Mouse (Mus musculus): ENCODE measurements at regions not wholly inside any gene's neighbourhood (a gene's known extent, or its start where the extent isn't known, plus 50 kb on each side); places are given as distances from the start of the nearest gene placed in this dataset.

- no peak for DNase-seq (ENCODE audit: inconsistent ontology term)
Measured at GRCm38 (mm10) chr10:30132243-30132642, 68.1 kb downstream of the Cenpw start.

- no peak for DNase-seq (ENCODE audit: inconsistent ontology term)
Measured at GRCm38 (mm10) chr10:30110341-30110740, 90.0 kb downstream of the Cenpw start.

GRCm38 (mm10) chr10:30102443-30102842 lies 97.9 kb downstream of the Cenpw start:
- no peak for DNase-seq (ENCODE audit: inconsistent ontology term)

GRCm38 (mm10) chr10:30094603-30095002 lies 105.8 kb downstream of the Cenpw start:
- no peak for DNase-seq (ENCODE audit: inconsistent ontology term)

- DNase-seq (ENCODE audit: inconsistent ontology term): no peak
Measured at GRCm38 (mm10) chr10:30091549-30091948, 108.8 kb downstream of the Cenpw start.

GRCm38 (mm10) chr10:30089406-30089805 lies 111.0 kb downstream of the Cenpw start:
- peak; percentile 56 for DNase-seq (ENCODE audit: inconsistent ontology term)

GRCm38 (mm10) chr10:30085059-30085458 lies 115.3 kb downstream of the Cenpw start:
- no peak for DNase-seq (ENCODE audit: inconsistent ontology term)

GRCm38 (mm10) chr10:30066692-30067091 lies 133.7 kb downstream of the Cenpw start:
- DNase-seq (ENCODE audit: inconsistent ontology term): no peak

- no peak for DNase-seq (ENCODE audit: inconsistent ontology term)
Measured at GRCm38 (mm10) chr10:30030621-30031020, 169.7 kb downstream of the Cenpw start.

- no peak for DNase-seq (ENCODE audit: inconsistent ontology term)
Measured at GRCm38 (mm10) chr10:30002950-30003636, 197.3 kb downstream of the Cenpw start.

GRCm38 (mm10) chr10:30000836-30001235 lies 199.5 kb downstream of the Cenpw start:
- DNase-seq (ENCODE audit: inconsistent ontology term): no peak

GRCm38 (mm10) chr10:29981539-29981938 lies 218.8 kb downstream of the Cenpw start:
- no peak for DNase-seq (ENCODE audit: inconsistent ontology term)

Measured in Muller cell, postnatal 12 days (primary cell).